Mouse (Mus musculus) G1E (cell line): ENCODE measurements around the gene Fam174b.

Source experiments
- CTCF ChIP-seq: IDR thresholded peaks from 2 replicates; pipeline ENCODE4 v1.5.1; 2012; ENCODE audit warnings: low read depth, low read length, inconsistent platforms, mixed read lengths
- GATA1 ChIP-seq: IDR thresholded peaks from 2 replicates; pipeline ENCODE4 v1.6.1; 2012; ENCODE audit warnings: borderline replicate concordance, low read length, inconsistent platforms, mixed read lengths

DNA sequence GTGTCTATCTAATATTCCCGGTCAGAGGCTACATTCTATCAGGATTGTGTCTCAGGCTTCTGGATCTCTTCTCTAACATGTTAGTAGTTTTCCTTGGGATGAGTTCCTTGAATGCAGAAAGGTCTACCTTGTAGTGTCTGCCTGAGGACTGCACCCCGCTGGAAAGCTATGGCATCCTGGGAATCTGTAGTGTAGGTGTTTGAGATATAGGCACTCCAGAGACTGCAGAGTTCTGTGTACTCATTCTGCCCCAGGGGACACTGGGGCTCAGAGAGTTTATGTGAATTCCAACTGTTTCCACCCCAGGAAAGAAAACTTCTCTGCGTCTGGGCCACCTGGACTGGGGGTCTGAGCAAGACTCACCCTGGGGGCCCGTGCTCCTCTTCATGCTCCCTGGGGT is 45.7 kb downstream of the Fam174b start:
- TF ChIP-seq CTCF (no peak), GATA1 (no peak)
